Mouse (Mus musculus) olfactory bulb, adult 2 months (tissue): ENCODE measurements around the gene Vsx2.

Source experiments
- CTCF ChIP-seq: fragments of 200-500 bp; IDR thresholded peaks from 2 replicates; pipeline ENCODE4 v1.5.1; 2012; ENCODE audit warnings: low read depth, mild to moderate bottlenecking, low read length, moderate library complexity; ENCODE audit not compliant: insufficient read depth
- POLR2A ChIP-seq: fragments of 200-500 bp; IDR thresholded peaks from 2 replicates; pipeline ENCODE4 v1.6.1; 2012; ENCODE audit warnings: mild to moderate bottlenecking, low read depth, low read length, moderate library complexity; ENCODE audit not compliant: insufficient read depth

GRCm38 (mm10) chr12:84548251-84548650 is 21.3 kb upstream of the Vsx2 start:
- TF ChIP-seq POLR2A (no peak), CTCF (no peak)
